Mouse (Mus musculus): ENCODE measurements around the gene Eci3.
A peak's percentile ranks its signal among the peaks of the same experiment; 100 is the strongest.
"Not testable (repeated sequence)": the region's sequence is repeated elsewhere in the genome, so short reads cannot be mapped to it uniquely, and the experiment has no call there.

The Eci3 gene

GRCm38 (mm10) chr13:34963511-34964397, at the start of gene Eci3:
Gene Eci3 (minus strand): TSS chr13:34963810.
- DNase-seq (ENCODE audit: low read depth, low spot score), result peak; percentile 8

- no peak for DNase-seq (ENCODE audit: low read depth, low spot score)
Measured at GRCm38 (mm10) chr13:34995925-34996324, 32.3 kb upstream of the Eci3 start.

GRCm38 (mm10) chr13:34993983-34994811, 30.6 kb upstream of the Eci3 start:
- DNase-seq (ENCODE audit: low read depth, low spot score), result peak; percentile 96

- DNase-seq (ENCODE audit: low read depth, low spot score), result peak; percentile 42
Measured at GRCm38 (mm10) chr13:34993595-34993982, 30.0 kb upstream of the Eci3 start.

- no peak for DNase-seq (ENCODE audit: low read depth, low spot score)
Measured at GRCm38 (mm10) chr13:34993085-34993484, 29.5 kb upstream of the Eci3 start.

- DNase-seq (ENCODE audit: low read depth, low spot score), result no peak
Measured at GRCm38 (mm10) chr13:34991581-34992273, 28.1 kb upstream of the Eci3 start.

GRCm38 (mm10) chr13:34983479-34983878, 19.9 kb upstream of the Eci3 start:
- DNase-seq (ENCODE audit: low read depth, low spot score), result not testable (repeated sequence)

GRCm38 (mm10) chr13:34978635-34979034, 15.0 kb upstream of the Eci3 start:
- DNase-seq (ENCODE audit: low read depth, low spot score), result not testable (repeated sequence)

GRCm38 (mm10) chr13:34977410-34977809, 13.8 kb upstream of the Eci3 start:
- no peak for DNase-seq (ENCODE audit: low read depth, low spot score)

GRCm38 (mm10) chr13:34976116-34976515, 12.5 kb upstream of the Eci3 start:
- no peak for DNase-seq (ENCODE audit: low read depth, low spot score)

- DNase-seq (ENCODE audit: low read depth, low spot score), result no peak
Measured at GRCm38 (mm10) chr13:34973770-34974169, 10.2 kb upstream of the Eci3 start.

GRCm38 (mm10) chr13:34973149-34973548, 9.5 kb upstream of the Eci3 start:
- peak; percentile 52 for DNase-seq (ENCODE audit: low read depth, low spot score)

- not testable (repeated sequence) for DNase-seq (ENCODE audit: low read depth, low spot score)
Measured at GRCm38 (mm10) chr13:34972456-34972855, 8.8 kb upstream of the Eci3 start.

- not testable (repeated sequence) for DNase-seq (ENCODE audit: low read depth, low spot score)
Measured at GRCm38 (mm10) chr13:34965647-34966046, 2.0 kb upstream of the Eci3 start.

GRCm38 (mm10) chr13:34964866-34965265, 1.3 kb upstream of the Eci3 start:
- DNase-seq (ENCODE audit: low read depth, low spot score), result no peak

GRCm38 (mm10) chr13:34964419-34964818, 809 bp upstream of the Eci3 start:
- DNase-seq (ENCODE audit: low read depth, low spot score), result no peak

GRCm38 (mm10) chr13:34960996-34961770, 2.4 kb downstream of the Eci3 start:
- DNase-seq (ENCODE audit: low read depth, low spot score), result no peak

GRCm38 (mm10) chr13:34958158-34958557, 5.5 kb downstream of the Eci3 start:
- not testable (repeated sequence) for DNase-seq (ENCODE audit: low read depth, low spot score)

GRCm38 (mm10) chr13:34956901-34957300, 6.7 kb downstream of the Eci3 start:
- no peak for DNase-seq (ENCODE audit: low read depth, low spot score)

- not testable (repeated sequence) for DNase-seq (ENCODE audit: low read depth, low spot score)
Measured at GRCm38 (mm10) chr13:34951437-34951836, 12.2 kb downstream of the Eci3 start.

- peak; percentile 65 for DNase-seq (ENCODE audit: low read depth, low spot score)
Measured at GRCm38 (mm10) chr13:34942370-34942769, 21.2 kb downstream of the Eci3 start.
